Mouse (Mus musculus): Measurements from ENCODE around the gene Prep.

DNA sequence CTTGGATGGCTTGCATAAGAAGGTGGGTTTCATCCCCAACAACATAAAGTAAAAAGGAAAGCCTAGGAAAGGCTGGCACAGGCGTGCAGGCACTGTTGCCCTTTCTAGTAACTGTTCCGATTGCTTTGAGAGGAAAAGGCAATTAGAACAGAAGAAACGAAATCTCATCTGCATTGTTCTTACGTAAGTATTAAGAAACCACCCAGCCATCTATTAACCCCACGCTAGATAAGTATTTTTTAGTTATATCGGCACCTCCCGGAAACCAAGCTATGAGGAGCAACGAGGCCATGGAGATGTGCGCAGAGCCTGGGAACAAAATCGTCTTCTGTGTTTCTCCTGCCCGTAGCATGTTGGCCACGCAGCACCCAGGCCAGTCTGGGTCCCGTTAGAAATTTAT is 49.7 kb upstream of the Prep start:
- TF ChIP-seq POLR2A (IDR thresholded peaks at IDR 0.05; ENCODE audit: low read depth, low read length) (no peak), CTCF (IDR thresholded peaks at IDR 0.05; ENCODE audit: extremely low read depth, insufficient read depth, insufficient read length, insufficient replicate concordance) (no peak)

All from spleen, adult 2 months (tissue).